Mouse (Mus musculus) CH12.LX (cell line): Measurements from ENCODE around the gene Gm20388. TPM values are rescaled to one million over a fixed set of nuclear protein-coding genes. Genes with fewer than 3 reads are reported as not detected.

ENCODE experiments used
- DNase-seq: peaks from one replicate; pipeline ENCODE4 v3.0.0-alpha.2; 2013; ENCODE audit errors: extremely low read depth
- H3K27ac ChIP-seq: 2 replicates; pipeline ENCODE4 v1.5.1; 2012; ENCODE audit warnings: low read depth, mild to moderate bottlenecking, control low read depth, moderate library complexity; ENCODE audit not compliant: insufficient read depth
- H3K27me3 ChIP-seq: replicated peaks from 2 replicates; pipeline ENCODE3; 2012; ENCODE audit warnings: inconsistent platforms
- H3K36me3 ChIP-seq, 2 experiments: replicated peaks in 1 of 2; 2 replicates each; pipeline versions ENCODE3 to v1.6.1; 2012; ENCODE audit warnings: inconsistent platforms in 1 of 2, low read length in 1 of 2, mild to moderate bottlenecking in 1 of 2, mixed read lengths in 1 of 2, moderate library complexity in 1 of 2; ENCODE audit not compliant: control insufficient read depth in 1 of 2, insufficient read depth in 1 of 2
- H3K4me1 ChIP-seq, 2 experiments: 2 replicates each; pipeline ENCODE4 v1.6.1; 2012; ENCODE audit warnings: inconsistent platforms in 1 of 2, moderate library complexity in 1 of 2; ENCODE audit not compliant: insufficient read depth in 2 of 2, control insufficient read depth in 1 of 2
- H3K4me2 ChIP-seq: 2 replicates; pipeline ENCODE4 v1.6.1; 2012; ENCODE audit warnings: low read depth, mild to moderate bottlenecking, control low read depth; ENCODE audit not compliant: poor library complexity, insufficient read depth, severe bottlenecking
- H3K4me3 ChIP-seq, 3 experiments: fragments of 150-350 bp in 1 of 3; sonication (generic) in 1 of 3; replicated peaks in 1 of 3; 2 replicates each; pipeline versions ENCODE3 to v1.5.1; 2011 to 2012; ENCODE audit warnings: low read depth in 2 of 3, low read length in 2 of 3, mild to moderate bottlenecking in 2 of 3, moderate library complexity in 2 of 3, control low read depth in 1 of 3, improper control_type of control experiment in 1 of 3, inconsistent platforms in 1 of 3, mixed read lengths in 1 of 3; ENCODE audit not compliant: poor library complexity in 1 of 3
- H3K79me2 ChIP-seq: replicated peaks from 2 replicates; pipeline ENCODE4 v1.6.1; 2012; ENCODE audit warnings: mild to moderate bottlenecking, moderate library complexity; ENCODE audit not compliant: control insufficient read depth, poor library complexity, insufficient read depth, severe bottlenecking; ENCODE audit errors: extremely low read depth
- H3K9ac ChIP-seq: 2 replicates; pipeline ENCODE4 v1.6.1; 2012; ENCODE audit warnings: low read depth, mild to moderate bottlenecking, control low read depth, moderate library complexity; ENCODE audit not compliant: insufficient read depth
- H3K9me3 ChIP-seq: replicated peaks from 2 replicates; pipeline ENCODE3; 2012; ENCODE audit warnings: low read length, inconsistent platforms, mixed read lengths
- BHLHE40 ChIP-seq: IDR thresholded peaks from 2 replicates; pipeline ENCODE4 v1.6.1; 2011; ENCODE audit warnings: mild to moderate bottlenecking, low read depth, low read length, improper control_type of control experiment
- CHD1 ChIP-seq: IDR thresholded peaks from 2 replicates; pipeline ENCODE4 v1.6.1; 2012; ENCODE audit warnings: low read depth, low read length, improper control_type of control experiment, inconsistent platforms
- CTCF ChIP-seq, 2 experiments: IDR thresholded peaks in 1 of 2; conservative IDR thresholded peaks in 1 of 2; 2 replicates each; pipeline ENCODE4 v1.5.1; 2011 to 2012; ENCODE audit warnings: low read depth in 2 of 2, low read length in 2 of 2, improper control_type of control experiment in 1 of 2, inconsistent platforms in 1 of 2, mild to moderate bottlenecking in 1 of 2, moderate library complexity in 1 of 2
- ELF1 ChIP-seq: IDR thresholded peaks from 2 replicates; pipeline ENCODE4 v1.6.1; 2014; ENCODE audit warnings: low read depth, mild to moderate bottlenecking, inconsistent platforms, low read length, improper control_type of control experiment
- ETS1 ChIP-seq: conservative IDR thresholded peaks from 2 replicates; pipeline ENCODE4 v1.6.1; 2012; ENCODE audit warnings: low read depth, mild to moderate bottlenecking, inconsistent platforms, low read length, improper control_type of control experiment, moderate library complexity
- GABPA ChIP-seq: IDR thresholded peaks from 2 replicates; pipeline ENCODE4 v1.6.1; 2012; ENCODE audit warnings: low read depth, low read length, improper control_type of control experiment, inconsistent platforms; ENCODE audit not compliant: insufficient replicate concordance
- HCFC1 ChIP-seq: IDR thresholded peaks from 2 replicates; pipeline ENCODE4 v1.6.1; 2012; ENCODE audit warnings: low read depth, mild to moderate bottlenecking, inconsistent platforms, low read length, improper control_type of control experiment
- IRF4 ChIP-seq: IDR thresholded peaks from 2 replicates; pipeline ENCODE4 v1.6.1; 2014; ENCODE audit warnings: low read depth, mild to moderate bottlenecking, inconsistent platforms, low read length, improper control_type of control experiment
- JUN ChIP-seq: IDR thresholded peaks from 2 replicates; pipeline ENCODE4 v1.6.1; 2011; ENCODE audit warnings: low read depth, mild to moderate bottlenecking, low read length, improper control_type of control experiment, moderate library complexity; ENCODE audit not compliant: insufficient read depth
- KAT2A ChIP-seq: IDR thresholded peaks from 2 replicates; pipeline ENCODE4 v1.6.1; 2012; ENCODE audit warnings: low read length, improper control_type of control experiment, inconsistent platforms; ENCODE audit not compliant: insufficient replicate concordance
- MAFK ChIP-seq: IDR thresholded peaks from 2 replicates; pipeline ENCODE4 v1.6.1; 2011; ENCODE audit warnings: low read length, improper control_type of control experiment; ENCODE audit not compliant: insufficient replicate concordance
- MAZ ChIP-seq: IDR thresholded peaks from 2 replicates; pipeline ENCODE4 v1.6.1; 2012; ENCODE audit warnings: low read depth, mild to moderate bottlenecking, inconsistent platforms, low read length, improper control_type of control experiment, moderate library complexity
- MXI1 ChIP-seq: IDR thresholded peaks from 2 replicates; pipeline ENCODE4 v1.6.1; 2011; ENCODE audit warnings: mild to moderate bottlenecking, low read depth, low read length, improper control_type of control experiment
- PAX5 ChIP-seq: IDR thresholded peaks from 2 replicates; pipeline ENCODE4 v1.6.1; 2012; ENCODE audit warnings: low read length, inconsistent platforms, mixed read lengths
- POLR2AphosphoS2 ChIP-seq: IDR thresholded peaks from 2 replicates; pipeline ENCODE4 v1.6.1; 2011; ENCODE audit warnings: low read depth, low read length, improper control_type of control experiment
- RAD21 ChIP-seq: IDR thresholded peaks from 2 replicates; pipeline ENCODE4 v1.6.1; 2011; ENCODE audit warnings: low read depth, mild to moderate bottlenecking, low read length, improper control_type of control experiment, moderate library complexity
- RCOR1 ChIP-seq: conservative IDR thresholded peaks from 2 replicates; pipeline ENCODE4 v1.6.1; 2012; ENCODE audit warnings: low read depth, mild to moderate bottlenecking, inconsistent platforms, low read length, improper control_type of control experiment
- SIN3A ChIP-seq: IDR thresholded peaks from 2 replicates; pipeline ENCODE4 v1.6.1; 2012; ENCODE audit warnings: low read length, improper control_type of control experiment, inconsistent platforms
- SMC3 ChIP-seq: IDR thresholded peaks from 2 replicates; pipeline ENCODE4 v1.6.1; 2011; ENCODE audit warnings: low read depth, low read length, improper control_type of control experiment
- TBP ChIP-seq: conservative IDR thresholded peaks from 2 replicates; pipeline ENCODE4 v1.6.1; 2011; ENCODE audit warnings: low read depth, low read length, improper control_type of control experiment
- TCF12 ChIP-seq: IDR thresholded peaks from 2 replicates; pipeline ENCODE4 v1.6.1; 2014; ENCODE audit warnings: low read depth, mild to moderate bottlenecking, inconsistent platforms, low read length, improper control_type of control experiment
- USF1 ChIP-seq: IDR thresholded peaks from 2 replicates; pipeline ENCODE4 v1.6.1; 2014; ENCODE audit warnings: low read depth, mild to moderate bottlenecking, inconsistent platforms, low read length, improper control_type of control experiment
- USF2 ChIP-seq: conservative IDR thresholded peaks from 2 replicates; pipeline ENCODE4 v1.6.1; 2011; ENCODE audit warnings: low read depth, low read length, improper control_type of control experiment
- ZC3H11A ChIP-seq: IDR thresholded peaks from 2 replicates; pipeline ENCODE4 v1.6.1; 2012; ENCODE audit warnings: low read depth, mild to moderate bottlenecking, inconsistent platforms, low read length, improper control_type of control experiment
- ZMIZ1 ChIP-seq: IDR thresholded peaks from 2 replicates; pipeline ENCODE4 v1.6.1; 2012; ENCODE audit warnings: low read depth, mild to moderate bottlenecking, inconsistent platforms, low read length, improper control_type of control experiment
- dilution Hi-C: fragments of 300-500 bp; cut with MboI; formaldehyde crosslinking; loops from 2 replicates; pipeline ENCODE4 v1.14.3; 2020; ENCODE audit warnings: low sequenced_read_pairs; ENCODE audit not compliant: extremely low pct_unique_long_range_greater_than_20kb, extremely low pct_ligation_motif_present
- in situ Hi-C: fragments of 300-500 bp; cut with MboI; formaldehyde crosslinking; loops from 3 replicates; pipeline ENCODE4 v1.14.3; 2019; ENCODE audit warnings: low sequenced_read_pairs, low pct_ligation_motif_present, low pct_unique_long_range_greater_than_20kb, mixed read lengths
- polyA plus RNA-seq: library from polyadenylated mRNA; unstranded; fragments of >175 nt; gene quantifications from 2 replicates; pipeline ENCODE4 v1.2.1, GENCODE M21; 2012; ENCODE audit warnings: low read depth; ENCODE audit not compliant: insufficient read length
- total RNA-seq, 2 experiments: library from RNA; depleted of rRNA; stranded (reverse); fragments of 300-350 nt in 1 of 2; fragments of >200 nt in 1 of 2; gene quantifications; 2 replicates each; pipeline ENCODE4 v1.2.3; 2012 to 2014

The Gm20388 gene
- total and polyA plus RNA-seq, 3 experiments: 14.8 to 26.3 (median 22.2) TPM

- no peak overlapping the region for H3K4me3 ChIP-seq
- H3K27me3 ChIP-seq: peaks cover 91% of the 10 kb centered on the region
- no peak overlapping the region for H3K4me2 ChIP-seq
- no peaks in the 10 kb centered on the region; a peak in 1 of 4 replicates for H3K4me1 ChIP-seq
- in situ Hi-C loops (no loop called here), dilution Hi-C loops (no loop called here)
- H3K79me2 ChIP-seq: no peaks in the 10 kb centered on the region
- H3K9ac ChIP-seq: no peak overlapping the region
- H3K27ac ChIP-seq: no peak overlapping the region
- H3K36me3 ChIP-seq: no peaks in the 10 kb centered on the region
- H3K9me3 ChIP-seq: no peaks in the 10 kb centered on the region
- TF ChIP-seq BHLHE40: no peak
- no peak for TF ChIP-seq ZMIZ1
- no peak for TF ChIP-seq TCF12
- no peak for TF ChIP-seq GABPA
- no peak for TF ChIP-seq CTCF (conservative IDR thresholded peaks at IDR 0.05 in 1 of 2, IDR thresholded peaks at IDR 0.05 in 1 of 2; ENCODE audit: low read depth in 2 of 2, low read length in 2 of 2)
- TF ChIP-seq ETS1: no peak
- no peak for TF ChIP-seq MAZ
- TF ChIP-seq SMC3: no peak
- TF ChIP-seq KAT2A: no peak
- no peak for TF ChIP-seq MAFK
- no peak for TF ChIP-seq JUN
- no peak for TF ChIP-seq IRF4
- TF ChIP-seq ZC3H11A: no peak
- TF ChIP-seq HCFC1: no peak
- TF ChIP-seq TBP: no peak
- TF ChIP-seq MXI1: no peak
- TF ChIP-seq PAX5: no peak
- TF ChIP-seq, all 38 proteins: peak for 0
- DNase-seq: no peak
These were observed 1378.7 kb downstream of the Gm20388 start for GRCm38 (mm10) chr8:121289346-121289745.

GRCm38 (mm10) chr8:121290547-121290946, 1379.9 kb downstream of the Gm20388 start:
- no peak for DNase-seq
- Histone ChIP-seq H3K27me3 (peaks cover 96% of the 10 kb centered on the region), H3K4me2 (no peak overlapping the region), H3K79me2 (no peaks in the 10 kb centered on the region), H3K4me1 (no peaks in the 10 kb centered on the region; a peak in 1 of 4 replicates), H3K27ac (no peak overlapping the region), H3K9me3 (no peaks in the 10 kb centered on the region), H3K36me3 (no peaks in the 10 kb centered on the region), H3K4me3 (no peak overlapping the region), H3K9ac (no peak overlapping the region)
- in situ Hi-C loops (no loop called here), dilution Hi-C loops (no loop called here)
- TF ChIP-seq RAD21 (no peak), ELF1 (no peak), GABPA (no peak), CHD1 (no peak), USF1 (no peak), RCOR1 (no peak), USF2 (no peak), KAT2A (no peak), IRF4 (no peak), ETS1 (no peak), SIN3A (no peak), POLR2AphosphoS2 (no peak)
